Mouse (Mus musculus) megakaryocyte, embryonic 14.5 days (primary cell): ENCODE results near the gene Gstm1.

Experiments used
- FLI1 ChIP-seq: IDR thresholded peaks from 2 replicates; pipeline ENCODE4 v1.6.1; 2012; ENCODE audit warnings: low read length, inconsistent platforms, mixed read lengths
- GATA1 ChIP-seq: IDR thresholded peaks from 3 replicates; pipeline ENCODE4 v1.6.1; 2012; ENCODE audit warnings: mixed read lengths, low read length, inconsistent platforms, borderline replicate concordance

- no peak for TF ChIP-seq GATA1
- TF ChIP-seq FLI1 = no peak
Observed at GRCm38 (mm10) chr3:107968724-107969395, 48.9 kb downstream of the Gstm1 start, which contains the start of gene Gstm3.
